Comparison of ENCODE assay signal across 14 mouse cellular contexts in the genomic region with DNA sequence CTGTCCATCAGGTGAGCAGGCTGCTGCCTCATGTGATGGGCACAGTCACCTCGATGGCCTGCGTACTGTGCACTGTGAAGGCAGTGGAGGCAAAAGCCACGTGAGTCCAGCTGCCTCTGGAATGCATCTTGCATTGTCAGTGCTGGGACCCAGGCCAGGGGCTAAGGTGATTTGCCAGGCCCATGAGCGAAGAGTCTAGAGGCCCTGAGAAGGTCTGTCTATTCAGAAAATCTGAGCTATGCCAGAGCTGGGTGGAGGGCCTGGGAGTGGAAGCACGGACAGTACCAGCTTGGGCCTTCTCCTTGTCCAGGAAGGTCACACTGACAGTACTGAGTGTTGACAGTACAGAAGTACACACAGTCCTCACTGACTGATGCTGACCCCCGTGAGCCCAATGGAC. TPM values are rescaled to one million over a fixed set of nuclear protein-coding genes. Genes with fewer than 3 reads are reported as not detected.
DNase-seq lines count a peak whose midpoint lies in the region; ATAC-seq lines count a peak whose summit lies in the region.
"Had no signal": no experiment of that assay in that cellular context is flagged by ENCODE, and none has a peak within 500 bp of the region (broad histone marks: within the 10 kb centered on the region; RNA-seq: fewer than 3 reads in every experiment).

No protein-coding gene starts in this region.

- H3K27ac ChIP-seq in hindbrain, embryonic 10.5 days = 0 out of 2 replicates have a peak overlapping the region, but pooled peaks have one; percentile 9
- H3K27ac ChIP-seq in hindbrain, embryonic 16.5 days (ENCODE audit: low read depth, low read length) = no peak overlapping the region
- peak overlapping the region; percentile 92 for H3K27ac ChIP-seq in heart, embryonic 15.5 days
- H3K27ac ChIP-seq in forebrain, embryonic 13.5 days = no peak overlapping the region
- H3K27ac ChIP-seq: embryonic facial prominence, embryonic 13.5 days; hindbrain, postnatal 0 days; left cerebral cortex, adult 2 months had no signal

- H3K27me3 ChIP-seq in hindbrain, embryonic 10.5 days (ENCODE audit: insufficient read depth, poor library complexity, severe bottlenecking) = no peaks in the 10 kb centered on the region
- H3K27me3 ChIP-seq in hindbrain, embryonic 16.5 days (replicated peaks; ENCODE audit: control insufficient read depth, insufficient read depth, low read length) = no peaks in the 10 kb centered on the region
- H3K27me3 ChIP-seq in heart, embryonic 15.5 days = no peaks in the 10 kb centered on the region
- no peaks in the 10 kb centered on the region for H3K27me3 ChIP-seq in forebrain, embryonic 13.5 days
- H3K27me3 ChIP-seq: embryonic facial prominence, embryonic 13.5 days had no signal

- peaks cover 17% of the 10 kb centered on the region for H3K4me1 ChIP-seq in hindbrain, embryonic 10.5 days (replicated peaks)
- H3K4me1 ChIP-seq in hindbrain, embryonic 16.5 days (ENCODE audit: control insufficient read depth, insufficient read depth, low read depth, low read length) = peaks cover 12% of the 10 kb centered on the region; the same call in 1 of the 2 replicates
- H3K4me1 ChIP-seq in heart, embryonic 15.5 days (replicated peaks) = peaks cover 46% of the 10 kb centered on the region
- H3K4me1 ChIP-seq in forebrain, embryonic 13.5 days = 0 out of 2 replicates have a peak, but pooled peaks cover 9% of the 10 kb centered on the region

- no peak overlapping the region for H3K9ac ChIP-seq in hindbrain, embryonic 16.5 days (ENCODE audit: low read depth, low read length)
- no peak overlapping the region for H3K9ac ChIP-seq in heart, embryonic 15.5 days
- no peak overlapping the region for H3K9ac ChIP-seq in forebrain, embryonic 13.5 days
- H3K9ac ChIP-seq: embryonic facial prominence, embryonic 13.5 days had no signal

- H3K4me2 ChIP-seq in hindbrain, embryonic 16.5 days (ENCODE audit: low read length) = no peak overlapping the region
- no peak overlapping the region for H3K4me2 ChIP-seq in heart, embryonic 15.5 days
- no peak overlapping the region for H3K4me2 ChIP-seq in forebrain, embryonic 13.5 days
- H3K4me2 ChIP-seq: embryonic facial prominence, embryonic 13.5 days had no signal

- H3K4me3 ChIP-seq in hindbrain, embryonic 10.5 days = no peak overlapping the region
- no peak overlapping the region for H3K4me3 ChIP-seq in hindbrain, embryonic 16.5 days (ENCODE audit: low read length)
- no peak overlapping the region for H3K4me3 ChIP-seq in heart, embryonic 15.5 days
- H3K4me3 ChIP-seq in forebrain, embryonic 13.5 days = no peak overlapping the region
- H3K4me3 ChIP-seq: embryonic facial prominence, embryonic 13.5 days; left cerebral cortex, adult 2 months had no signal

- DNase-seq in hindbrain, embryonic 10.5 days (ENCODE audit: low spot score) = no peak
- DNase-seq in MN1 (ENCODE audit: low spot score) = peak; percentile 67
- peak; percentile 85 to 86 for DNase-seq in kidney, postnatal 36 days
- DNase-seq in frontal cortex, adult 2 months (ENCODE audit: extremely low spot score in 1 of 2, low spot score in 1 of 2) = no peak
- DNase-seq in adipocyte (ENCODE audit: low spot score) = no peak
- DNase-seq: adrenal gland, adult 2 months; cerebellum, adult 8-10 months; thymus, postnatal 25 days had no signal

- no peaks in the 10 kb centered on the region; the same call in 1 of the 2 replicates for H3K9me3 ChIP-seq in hindbrain, embryonic 10.5 days
- no peaks in the 10 kb centered on the region; the same call in 1 of the 2 replicates for H3K9me3 ChIP-seq in hindbrain, embryonic 16.5 days (ENCODE audit: control insufficient read depth, low read length)
- no peaks in the 10 kb centered on the region for H3K9me3 ChIP-seq in heart, embryonic 15.5 days (replicated peaks)
- H3K9me3 ChIP-seq in forebrain, embryonic 13.5 days (replicated peaks) = no peaks in the 10 kb centered on the region
- H3K9me3 ChIP-seq: embryonic facial prominence, embryonic 13.5 days had no signal

- no peaks in the 10 kb centered on the region for H3K36me3 ChIP-seq in hindbrain, embryonic 10.5 days
- no peaks in the 10 kb centered on the region for H3K36me3 ChIP-seq in hindbrain, embryonic 16.5 days (ENCODE audit: control insufficient read depth, insufficient read depth, low read length)
- peaks cover 65% of the 10 kb centered on the region for H3K36me3 ChIP-seq in heart, embryonic 15.5 days
- H3K36me3 ChIP-seq in forebrain, embryonic 13.5 days (ENCODE audit: poor library complexity, severe bottlenecking) = no peaks in the 10 kb centered on the region

- WGBS in hindbrain, embryonic 10.5 days = 89% methylated on average over 6 of the region's 6 CpGs
- 73% methylated on average over 6 of the region's 6 CpGs for WGBS in hindbrain, embryonic 16.5 days
- WGBS in heart, embryonic 15.5 days = 28% methylated on average over 6 of the region's 6 CpGs
- 78% methylated on average over 6 of the region's 6 CpGs for WGBS in forebrain, embryonic 13.5 days

- no peak for ATAC-seq in hindbrain, embryonic 16.5 days
- ATAC-seq in heart, embryonic 15.5 days (replicated peaks; ENCODE audit: insufficient number of reproducible peaks, insufficient read depth, low FRiP score, low read depth) = peak; percentile 83
- ATAC-seq in forebrain, embryonic 13.5 days = no peak
- ATAC-seq: hindbrain, postnatal 0 days had no signal

RNA-seq across cellular contexts. Expression of a gene that starts 23.4 kb away (rescaled TPM):
- polyA plus RNA-seq in hindbrain, embryonic 10.5 days (2016; fragmentation: Nextera tagmentation; extraction: Ambion mirVana) = 7.5 and 10.2 TPM in 2 replicates
- 7.9 and 11.4 TPM in 2 replicates for polyA plus RNA-seq in hindbrain, embryonic 16.5 days (2015; fragmentation: Nextera tagmentation; extraction: Ambion mirVana)
- 208 and 228 TPM in 2 replicates for polyA plus RNA-seq in heart, embryonic 15.5 days (2015; fragmentation: Nextera tagmentation; extraction: Ambion mirVana)
- polyA plus RNA-seq in frontal cortex, adult 2 months (2012; rRNA removed) = 11.2 and 11.3 TPM in 2 replicates
- polyA plus RNA-seq in forebrain, embryonic 13.5 days (2015; fragmentation: Nextera tagmentation; extraction: Ambion mirVana) = 3.9 and 4.7 TPM in 2 replicates

Comparison
In these comparisons a context has a peak if more than half of its experiments do, and no peak if none do; other contexts are left out.
1. H3K27ac ChIP-seq: peak in hindbrain, embryonic 10.5 days (single experiment) and heart, embryonic 15.5 days (single experiment); none in hindbrain, embryonic 16.5 days (single experiment) and forebrain, embryonic 13.5 days (single experiment).
2. DNase-seq: peak in MN1 (single experiment) and kidney, postnatal 36 days (2 of 2); none in hindbrain, embryonic 10.5 days (single experiment), frontal cortex, adult 2 months (0 of 2) and adipocyte (single experiment).
3. RNA of a gene that starts 23.4 kb away (polyA plus RNA-seq): 208 to 228 TPM in heart, embryonic 15.5 days; 11.2 to 11.3 TPM in frontal cortex, adult 2 months, 7.9 to 11.4 TPM in hindbrain, embryonic 16.5 days, 7.5 to 10.2 TPM in hindbrain, embryonic 10.5 days and 3.9 to 4.7 TPM in forebrain, embryonic 13.5 days; every median in the first group is over 10 times any median in the second.